In the genomic region with DNA sequence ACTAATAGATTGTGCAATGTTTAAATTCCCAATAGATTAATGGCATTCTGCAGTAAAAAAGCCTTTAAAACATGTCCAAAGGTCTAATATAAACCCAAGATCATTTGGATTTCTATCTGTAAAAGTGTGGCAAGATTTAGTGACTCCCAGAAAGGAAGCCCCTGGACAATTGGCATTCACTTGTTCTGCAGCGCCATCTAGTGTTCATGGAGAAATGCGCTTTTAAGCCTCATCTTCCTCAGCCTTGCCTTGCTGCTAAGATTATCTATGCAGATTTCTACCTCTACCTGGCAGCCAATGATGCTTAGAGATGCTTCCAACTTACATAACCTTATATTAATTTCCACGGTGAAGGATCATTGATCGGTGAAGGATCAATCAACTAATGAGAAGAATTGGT, we compare ENCODE assay signal across 8 mouse cellular contexts.
DNase-seq lines count a peak whose midpoint lies in the region; ATAC-seq lines count a peak whose summit lies in the region.

No protein-coding gene starts in this region.

- peak; percentile 58 for ATAC-seq in forebrain, embryonic 13.5 days
- ATAC-seq in neural tube, embryonic 11.5 days (ENCODE audit: insufficient read depth, low FRiP score, low TSS enrichment), result no peak

- no peak overlapping the region for H3K9ac ChIP-seq in forebrain, embryonic 13.5 days
- no peak overlapping the region for H3K9ac ChIP-seq in neural tube, embryonic 11.5 days (ENCODE audit: low read length)

- H3K9me3 ChIP-seq in forebrain, embryonic 13.5 days (replicated peaks), result no peaks in the 10 kb centered on the region
- H3K9me3 ChIP-seq in neural tube, embryonic 11.5 days (ENCODE audit: control insufficient read depth, low read length), result no peaks in the 10 kb centered on the region

- no peaks in the 10 kb centered on the region; the same call in 1 of the 2 replicates for H3K36me3 ChIP-seq in forebrain, embryonic 13.5 days (ENCODE audit: poor library complexity, severe bottlenecking)
- no peaks in the 10 kb centered on the region for H3K36me3 ChIP-seq in neural tube, embryonic 11.5 days (ENCODE audit: control insufficient read depth, insufficient read depth, low read length)

- 7% methylated on average over 4 of the region's 4 CpGs for WGBS in forebrain, embryonic 13.5 days
- WGBS in neural tube, embryonic 11.5 days, result 5% methylated on average over 4 of the region's 4 CpGs

- H3K4me1 ChIP-seq in forebrain, embryonic 13.5 days, result peaks cover 48% of the 10 kb centered on the region
- peaks cover 16% of the 10 kb centered on the region for H3K4me1 ChIP-seq in neural tube, embryonic 11.5 days (ENCODE audit: control insufficient read depth, insufficient read depth, low read length)

- H3K4me3 ChIP-seq in forebrain, embryonic 13.5 days, result no peak overlapping the region
- no peak overlapping the region for H3K4me3 ChIP-seq in neural tube, embryonic 11.5 days (ENCODE audit: low read depth, low read length)

- H3K4me2 ChIP-seq in forebrain, embryonic 13.5 days, result 0 out of 2 replicates have a peak overlapping the region, but pooled peaks have one; percentile 40
- no peak overlapping the region for H3K4me2 ChIP-seq in neural tube, embryonic 11.5 days (ENCODE audit: low read depth)

- intact Hi-C loops in left cerebral cortex, postnatal 4 days (cut with DNase I), result loop anchor here (10.0 kb wide), 1 partner anchor 63 kb away; no protein-coding TSS in a partner anchor

- peak; percentile 63 for DNase-seq in urinary bladder, postnatal 25 days (ENCODE audit: low spot score)
- DNase-seq in urinary bladder, postnatal 10 days (ENCODE audit: low spot score), result no peak
- DNase-seq in c-Kit-positive CD71-positive TER-119-negative erythroid progenitor cells, embryonic 14.5 days (ENCODE audit: low read depth), result peak; percentile 42
- DNase-seq in induced T-regulatory cell, adult 2 months (ENCODE audit: low read depth), result peak; percentile 84
- DNase-seq in left cerebral cortex, postnatal 4 days, result peak; percentile 69
- DNase-seq in neural tube, embryonic 11.5 days (ENCODE audit: low spot score), result peak; percentile 69
- peak; percentile 27 to 75 for DNase-seq in thymus, postnatal 10 days (ENCODE audit: low spot score in 2 of 2)

- H3K27ac ChIP-seq in forebrain, embryonic 13.5 days, result no peak overlapping the region
- no peak overlapping the region for H3K27ac ChIP-seq in neural tube, embryonic 11.5 days (ENCODE audit: low read depth, low read length)

- H3K27me3 ChIP-seq in forebrain, embryonic 13.5 days, result no peaks in the 10 kb centered on the region
- no peaks in the 10 kb centered on the region for H3K27me3 ChIP-seq in neural tube, embryonic 11.5 days (ENCODE audit: control insufficient read depth, insufficient read depth, low read length)
